Mouse (Mus musculus) neural tube, embryonic 15.5 days (tissue): ENCODE measurements around the gene Gm47955. TPM values are rescaled to one million over a fixed set of nuclear protein-coding genes. Genes with fewer than 3 reads are reported as not detected.

Experiments
- ATAC-seq: fragments of 200-750 bp; cut with Nextera tagmentation; 2 replicates; pipeline ENCODE4 v1.8.0; 2017; ENCODE audit warnings: mild to moderate bottlenecking, moderate TSS enrichment, moderate library complexity; ENCODE audit not compliant: low FRiP score
- H3K27ac ChIP-seq: fragments of 300-500 bp; sonication (generic); replicated peaks from 2 replicates; pipeline ENCODE4 v1.5.1; 2015; ENCODE audit warnings: mild to moderate bottlenecking, inconsistent platforms
- H3K27me3 ChIP-seq: fragments of 300-500 bp; sonication (generic); replicated peaks from 2 replicates; pipeline ENCODE4 v1.6.1; 2015; ENCODE audit warnings: inconsistent platforms
- H3K36me3 ChIP-seq: fragments of 300-500 bp; sonication (generic); 2 replicates; pipeline ENCODE4 v1.6.1; 2015; ENCODE audit warnings: inconsistent platforms
- H3K4me1 ChIP-seq: fragments of 300-500 bp; sonication (generic); 2 replicates; pipeline ENCODE4 v1.6.1; 2015; ENCODE audit warnings: inconsistent platforms
- H3K4me2 ChIP-seq: fragments of 300-500 bp; sonication (generic); 2 replicates; pipeline ENCODE4 v1.6.1; 2015; ENCODE audit warnings: inconsistent platforms, mild to moderate bottlenecking, moderate library complexity
- H3K4me3 ChIP-seq: fragments of 300-500 bp; sonication (generic); replicated peaks from 2 replicates; pipeline ENCODE4 v1.5.1; 2015; ENCODE audit warnings: mild to moderate bottlenecking, inconsistent platforms
- H3K9ac ChIP-seq: fragments of 300-500 bp; sonication (generic); replicated peaks from 2 replicates; pipeline ENCODE4 v1.6.1; 2015; ENCODE audit warnings: mild to moderate bottlenecking, inconsistent platforms
- H3K9me3 ChIP-seq: fragments of 300-500 bp; sonication (generic); replicated peaks from 2 replicates; pipeline ENCODE4 v1.6.1; 2016; ENCODE audit warnings: inconsistent platforms
- WGBS: fragments of 180-500 bp; shearing (Covaris S2); methylation state at CpG from one replicate; pipeline ENCODE4 v1.1.7; 2015; ENCODE audit warnings: mixed read lengths; 5-methylcytosine and 5-hydroxymethylcytosine counted together
- polyA plus RNA-seq: library from polyadenylated mRNA; unstranded; fragments of >200 nt; fragmentation: Nextera tagmentation; extraction: Ambion mirVana; gene quantifications from 2 replicates; pipeline ENCODE4 v1.2.1, GENCODE M21; 2015

Gm47955 gene
- polyA plus RNA-seq, 1 experiment from 2014 or later = not detected

- no peaks in the 10 kb centered on the region for H3K27me3 ChIP-seq
- H3K9me3 ChIP-seq = no peaks in the 10 kb centered on the region
- no peak overlapping the region for H3K9ac ChIP-seq
- no peaks in the 10 kb centered on the region for H3K36me3 ChIP-seq
- H3K4me2 ChIP-seq = no peak overlapping the region
- 47% methylated on average over 3 of the region's 3 CpGs for WGBS
- H3K4me1 ChIP-seq = no peaks in the 10 kb centered on the region
- no peak overlapping the region for H3K27ac ChIP-seq
- ATAC-seq = no peak
- H3K4me3 ChIP-seq = no peak overlapping the region
These were observed 6.3 kb downstream of the Gm47955 start for GRCm38 (mm10) chr1:82966413-82966812.

GRCm38 (mm10) chr1:82972046-82972445, 12.0 kb downstream of the Gm47955 start:
- WGBS = 77% methylated on average over 4 of the region's 4 CpGs
- ATAC-seq = no peak

GRCm38 (mm10) chr1:82973244-82973643, 13.2 kb downstream of the Gm47955 start:
- no peak for ATAC-seq
- H3K36me3 ChIP-seq = no peaks in the 10 kb centered on the region
- 82% methylated on average over 1 of the region's 1 CpGs for WGBS
- H3K27me3 ChIP-seq = no peaks in the 10 kb centered on the region
- no peak overlapping the region for H3K9ac ChIP-seq
- H3K9me3 ChIP-seq = no peaks in the 10 kb centered on the region
- no peak overlapping the region for H3K27ac ChIP-seq
- no peak overlapping the region for H3K4me2 ChIP-seq
- H3K4me1 ChIP-seq = no peaks in the 10 kb centered on the region
- no peak overlapping the region for H3K4me3 ChIP-seq

More at GRCm38 (mm10) chr1:82972046-82972445, 12.0 kb downstream of the Gm47955 start:
- Histone ChIP-seq H3K27me3 (no peaks in the 10 kb centered on the region), H3K4me1 (no peaks in the 10 kb centered on the region), H3K9ac (no peak overlapping the region), H3K4me2 (no peak overlapping the region), H3K4me3 (no peak overlapping the region), H3K27ac (no peak overlapping the region), H3K36me3 (no peaks in the 10 kb centered on the region), H3K9me3 (no peaks in the 10 kb centered on the region)

- Histone ChIP-seq H3K4me2 (no peak overlapping the region), H3K27ac (no peak overlapping the region), H3K36me3 (no peaks in the 10 kb centered on the region), H3K9me3 (no peaks in the 10 kb centered on the region), H3K9ac (no peak overlapping the region), H3K4me3 (no peak overlapping the region), H3K4me1 (no peaks in the 10 kb centered on the region), H3K27me3 (no peaks in the 10 kb centered on the region)
- WGBS = 68% methylated on average over 6 of the region's 6 CpGs
- ATAC-seq = no peak
These were observed 13.8 kb downstream of the Gm47955 start for GRCm38 (mm10) chr1:82973901-82974300.

GRCm38 (mm10) chr1:82974342-82974741, 14.3 kb downstream of the Gm47955 start:
- 93% methylated on average over 9 of the region's 9 CpGs for WGBS
- Histone ChIP-seq H3K9ac (no peak overlapping the region), H3K27ac (no peak overlapping the region), H3K9me3 (no peaks in the 10 kb centered on the region), H3K4me1 (no peaks in the 10 kb centered on the region), H3K4me2 (no peak overlapping the region), H3K4me3 (no peak overlapping the region), H3K27me3 (no peaks in the 10 kb centered on the region), H3K36me3 (no peaks in the 10 kb centered on the region)
- ATAC-seq = no peak

GRCm38 (mm10) chr1:82975750-82976149, 15.7 kb downstream of the Gm47955 start:
- Histone ChIP-seq H3K4me3 (no peak overlapping the region), H3K9ac (no peak overlapping the region), H3K4me2 (no peak overlapping the region), H3K9me3 (no peaks in the 10 kb centered on the region), H3K4me1 (no peaks in the 10 kb centered on the region), H3K36me3 (no peaks in the 10 kb centered on the region), H3K27me3 (no peaks in the 10 kb centered on the region), H3K27ac (no peak overlapping the region)
- ATAC-seq = no peak
- 88% methylated on average over 5 of the region's 5 CpGs for WGBS

GRCm38 (mm10) chr1:82977840-82978239, 17.8 kb downstream of the Gm47955 start:
- Histone ChIP-seq H3K27ac (no peak overlapping the region), H3K9ac (no peak overlapping the region), H3K4me2 (no peak overlapping the region), H3K4me3 (no peak overlapping the region), H3K9me3 (no peaks in the 10 kb centered on the region), H3K27me3 (no peaks in the 10 kb centered on the region), H3K36me3 (no peaks in the 10 kb centered on the region), H3K4me1 (no peaks in the 10 kb centered on the region)
- no peak for ATAC-seq

GRCm38 (mm10) chr1:82986738-82987137, 26.7 kb downstream of the Gm47955 start:
- ATAC-seq = no peak
- H3K4me3 ChIP-seq = no peak overlapping the region
- no peaks in the 10 kb centered on the region for H3K36me3 ChIP-seq
- H3K27me3 ChIP-seq = no peaks in the 10 kb centered on the region
- H3K9me3 ChIP-seq = no peaks in the 10 kb centered on the region
- H3K4me2 ChIP-seq = no peak overlapping the region
- no peak overlapping the region for H3K9ac ChIP-seq
- no peaks in the 10 kb centered on the region for H3K4me1 ChIP-seq
- H3K27ac ChIP-seq = no peak overlapping the region
- 97% methylated on average over 6 of the region's 6 CpGs for whole genome bisulfite sequencing

- H3K4me2 ChIP-seq = no peak overlapping the region
- peak; percentile 59 for ATAC-seq
- WGBS = 36% methylated on average over 4 of the region's 4 CpGs
These were observed 27.6 kb downstream of the Gm47955 start for GRCm38 (mm10) chr1:82987530-82988198.

GRCm38 (mm10) chr1:82991062-82991461, 31.0 kb downstream of the Gm47955 start:
- Histone ChIP-seq H3K27ac (no peak overlapping the region), H3K9me3 (no peaks in the 10 kb centered on the region), H3K4me3 (no peak overlapping the region), H3K27me3 (no peaks in the 10 kb centered on the region), H3K9ac (no peak overlapping the region), H3K4me1 (no peaks in the 10 kb centered on the region), H3K36me3 (no peaks in the 10 kb centered on the region), H3K4me2 (no peak overlapping the region)
- 68% methylated on average over 4 of the region's 4 CpGs for WGBS
- no peak for ATAC-seq

More at GRCm38 (mm10) chr1:82987530-82988198, 27.6 kb downstream of the Gm47955 start:
- Histone ChIP-seq H3K9me3 (no peaks in the 10 kb centered on the region), H3K9ac (no peak overlapping the region), H3K4me1 (no peaks in the 10 kb centered on the region), H3K36me3 (no peaks in the 10 kb centered on the region), H3K27me3 (no peaks in the 10 kb centered on the region), H3K4me3 (no peak overlapping the region), H3K27ac (no peak overlapping the region)

- H3K4me2 ChIP-seq = no peak overlapping the region
- H3K9me3 ChIP-seq = no peaks in the 10 kb centered on the region
- no peak for ATAC-seq
- no peaks in the 10 kb centered on the region for H3K4me1 ChIP-seq
- no peak overlapping the region for H3K9ac ChIP-seq
- H3K4me3 ChIP-seq = no peak overlapping the region
- WGBS = 81% methylated on average over 3 of the region's 3 CpGs
- no peaks in the 10 kb centered on the region for H3K27me3 ChIP-seq
- no peaks in the 10 kb centered on the region for H3K36me3 ChIP-seq
- H3K27ac ChIP-seq = no peak overlapping the region
These were observed 31.5 kb downstream of the Gm47955 start for GRCm38 (mm10) chr1:82991596-82991995.

- WGBS = 90% methylated on average over 6 of the region's 6 CpGs
- H3K9ac ChIP-seq = no peak overlapping the region
These were observed 32.0 kb downstream of the Gm47955 start for GRCm38 (mm10) chr1:82992093-82992492.

More at GRCm38 (mm10) chr1:82992093-82992492, 32.0 kb downstream of the Gm47955 start:
- H3K36me3 ChIP-seq = no peaks in the 10 kb centered on the region
- H3K4me3 ChIP-seq = no peak overlapping the region
- no peaks in the 10 kb centered on the region for H3K27me3 ChIP-seq
- ATAC-seq = no peak
- no peak overlapping the region for H3K27ac ChIP-seq
- H3K4me2 ChIP-seq = no peak overlapping the region
- H3K9me3 ChIP-seq = no peaks in the 10 kb centered on the region
- H3K4me1 ChIP-seq = no peaks in the 10 kb centered on the region
